Mouse (Mus musculus) megakaryocyte, embryonic 14.5 days (primary cell): ENCODE data around the gene Taf9b.

Experiments
- FLI1 ChIP-seq: IDR thresholded peaks from 2 replicates; pipeline ENCODE4 v1.6.1; 2012; ENCODE audit warnings: low read length, inconsistent platforms, mixed read lengths
- GATA1 ChIP-seq: IDR thresholded peaks from 3 replicates; pipeline ENCODE4 v1.6.1; 2012; ENCODE audit warnings: mixed read lengths, low read length, inconsistent platforms, borderline replicate concordance

- TF ChIP-seq GATA1 (no peak), FLI1 (no peak)
These were observed 33.2 kb downstream of the Taf9b start for GRCm38 (mm10) chrX:106187737-106188136.
